In genomic region chr1:109481387-109481786, GRCm38 (mm10) we compare ENCODE assay signal across 28 mouse cellular contexts.
DNase-seq lines count a peak whose midpoint lies in the region; ATAC-seq and TF ChIP-seq lines count a peak whose summit lies in the region.
"Had no signal": no experiment of that assay in that cellular context is flagged by ENCODE, and none has a peak within 500 bp of the region (broad histone marks: within the 10 kb centered on the region; RNA-seq: fewer than 3 reads in every experiment).

No protein-coding gene starts in this region.

- peak; percentile 12 for DNase-seq in midbrain, embryonic 14.5 days
- DNase-seq in midbrain, embryonic 11.5 days (ENCODE audit: low spot score, missing footprints), result no peak
- DNase-seq in cerebellum, adult 11 months, result peak; percentile 31
- DNase-seq in cerebellum, adult 9-10 months, result peak; percentile 71
- DNase-seq in cerebellum, postnatal 36 days, result peak; percentile 59 to 68
- no peak for DNase-seq in adrenal gland, adult 8-10 months
- no peak for DNase-seq in hindbrain, postnatal 0 days (ENCODE audit: low spot score)
- DNase-seq in kidney, postnatal 10 days, result no peak
- DNase-seq: adrenal gland, postnatal 36 days; gastrocnemius, adult 2 months; heart, adult 2 months; heart, postnatal 4 days; kidney, adult 9 months; kidney, postnatal 25 days; liver, postnatal 0 days; right cerebral cortex, adult 18-20 months; thymus, postnatal 4 days had no signal

- H3K4me2 ChIP-seq in midbrain, embryonic 14.5 days (ENCODE audit: low read length), result no peak overlapping the region
- no peak overlapping the region for H3K4me2 ChIP-seq in midbrain, embryonic 11.5 days
- no peak overlapping the region for H3K4me2 ChIP-seq in hindbrain, postnatal 0 days (ENCODE audit: low read depth, low read length)
- H3K4me2 ChIP-seq: forebrain, embryonic 15.5 days; heart, embryonic 12.5 days; hindbrain, embryonic 13.5 days; liver, embryonic 12.5 days; neural tube, embryonic 12.5 days had no signal

- WGBS in midbrain, embryonic 14.5 days, result 83% methylated on average over 3 of the region's 3 CpGs
- WGBS in midbrain, embryonic 11.5 days, result 84% methylated on average over 3 of the region's 3 CpGs
- WGBS in hindbrain, postnatal 0 days, result 48% methylated on average over 3 of the region's 3 CpGs

- H3K36me3 ChIP-seq in midbrain, embryonic 14.5 days (ENCODE audit: control insufficient read depth, insufficient read depth, low read length), result no peaks in the 10 kb centered on the region
- H3K36me3 ChIP-seq in midbrain, embryonic 11.5 days (ENCODE audit: control insufficient read depth, insufficient read depth, low read length), result no peaks in the 10 kb centered on the region
- H3K36me3 ChIP-seq in hindbrain, postnatal 0 days (ENCODE audit: insufficient read depth, low read length), result no peaks in the 10 kb centered on the region
- H3K36me3 ChIP-seq: forebrain, embryonic 15.5 days; heart, embryonic 12.5 days; hindbrain, embryonic 13.5 days; liver, embryonic 12.5 days; neural tube, embryonic 12.5 days had no signal

- H3K9ac ChIP-seq in midbrain, embryonic 14.5 days (replicated peaks; ENCODE audit: low read length), result no peak overlapping the region
- H3K9ac ChIP-seq in midbrain, embryonic 11.5 days (ENCODE audit: low read length), result no peak overlapping the region
- H3K9ac ChIP-seq in hindbrain, postnatal 0 days (replicated peaks; ENCODE audit: low read length), result no peak overlapping the region
- H3K9ac ChIP-seq: forebrain, embryonic 15.5 days; heart, embryonic 12.5 days; hindbrain, embryonic 13.5 days; liver, embryonic 12.5 days; liver, postnatal 0 days; neural tube, embryonic 12.5 days had no signal

- TF ChIP-seq CTCF in hindbrain, postnatal 0 days (IDR thresholded peaks at IDR 0.05; ENCODE audit: low read depth), result no peak

- no peaks in the 10 kb centered on the region for H3K9me3 ChIP-seq in midbrain, embryonic 14.5 days (ENCODE audit: control insufficient read depth, low read length)
- H3K9me3 ChIP-seq in midbrain, embryonic 11.5 days (ENCODE audit: control insufficient read depth, low read length), result no peaks in the 10 kb centered on the region
- H3K9me3 ChIP-seq in hindbrain, postnatal 0 days (ENCODE audit: low read length), result no peaks in the 10 kb centered on the region
- H3K9me3 ChIP-seq: forebrain, embryonic 15.5 days; heart, embryonic 12.5 days; hindbrain, embryonic 13.5 days; liver, embryonic 12.5 days; neural tube, embryonic 12.5 days had no signal

- no peaks in the 10 kb centered on the region for H3K27me3 ChIP-seq in midbrain, embryonic 14.5 days (ENCODE audit: control insufficient read depth, insufficient read depth, low read length)
- no peaks in the 10 kb centered on the region for H3K27me3 ChIP-seq in midbrain, embryonic 11.5 days (ENCODE audit: control insufficient read depth, insufficient read depth, low read length)
- H3K27me3 ChIP-seq in hindbrain, postnatal 0 days (ENCODE audit: insufficient read depth, low read length), result no peaks in the 10 kb centered on the region
- H3K27me3 ChIP-seq: forebrain, embryonic 15.5 days; heart, embryonic 12.5 days; hindbrain, embryonic 13.5 days; liver, embryonic 12.5 days; neural tube, embryonic 12.5 days had no signal

- no peaks in the 10 kb centered on the region for H3K4me1 ChIP-seq in midbrain, embryonic 14.5 days (ENCODE audit: control insufficient read depth, insufficient read depth, low read length)
- H3K4me1 ChIP-seq in midbrain, embryonic 11.5 days (ENCODE audit: control insufficient read depth, insufficient read depth, low read length), result no peaks in the 10 kb centered on the region
- H3K4me1 ChIP-seq in hindbrain, postnatal 0 days (ENCODE audit: insufficient read depth, low read length), result no peaks in the 10 kb centered on the region
- H3K4me1 ChIP-seq: forebrain, embryonic 15.5 days; heart, embryonic 12.5 days; hindbrain, embryonic 13.5 days; liver, embryonic 12.5 days; neural tube, embryonic 12.5 days had no signal

- H3K27ac ChIP-seq in midbrain, embryonic 14.5 days (replicated peaks; ENCODE audit: low read depth, low read length), result no peak overlapping the region
- H3K27ac ChIP-seq in midbrain, embryonic 11.5 days (ENCODE audit: low read depth, low read length), result no peak overlapping the region
- no peak overlapping the region for H3K27ac ChIP-seq in hindbrain, postnatal 0 days
- H3K27ac ChIP-seq: forebrain, embryonic 15.5 days; gastrocnemius, adult 2 months; heart, adult 2 months; hindbrain, embryonic 13.5 days; liver, embryonic 12.5 days; macrophage; neural tube, embryonic 12.5 days had no signal

- H3K4me3 ChIP-seq in midbrain, embryonic 14.5 days (replicated peaks; ENCODE audit: low read depth, low read length), result no peak overlapping the region
- H3K4me3 ChIP-seq in midbrain, embryonic 11.5 days (ENCODE audit: low read depth, low read length), result no peak overlapping the region
- H3K4me3 ChIP-seq in hindbrain, postnatal 0 days (ENCODE audit: low read length), result no peak overlapping the region
- H3K4me3 ChIP-seq: forebrain, embryonic 15.5 days; gastrocnemius, adult 2 months; heart, adult 2 months; heart, embryonic 12.5 days; hindbrain, embryonic 13.5 days; liver, embryonic 12.5 days; myocyte; neural tube, embryonic 12.5 days had no signal

- no peak for ATAC-seq in midbrain, embryonic 14.5 days (ENCODE audit: low FRiP score, low TSS enrichment)
- ATAC-seq in midbrain, embryonic 11.5 days (ENCODE audit: low FRiP score), result no peak
- ATAC-seq in hindbrain, postnatal 0 days, result no peak
- ATAC-seq: CD4-positive, CD25-positive, alpha-beta regulatory T cell, adult 4 months; forebrain, embryonic 15.5 days; intestine, postnatal 0 days; liver, embryonic 12.5 days; liver, postnatal 0 days; lung, postnatal 0 days; midbrain, embryonic 16.5 days had no signal

Comparison
In these comparisons a context has a peak if more than half of its experiments do, and no peak if none do; other contexts are left out.
1. DNase-seq: peak in midbrain, embryonic 14.5 days (single experiment), cerebellum, adult 11 months (single experiment), cerebellum, adult 9-10 months (single experiment) and cerebellum, postnatal 36 days (2 of 2); none in midbrain, embryonic 11.5 days (single experiment), adrenal gland, adult 8-10 months (single experiment), hindbrain, postnatal 0 days (single experiment) and kidney, postnatal 10 days (single experiment).